Mouse (Mus musculus) spleen, embryonic (tissue): ENCODE results near the gene Ndufaf7.

Experiments
- CTCF ChIA-PET: fragments of 350-600 bp; sonication (Branson Sonifier 250); formaldehyde crosslinking; loops from one replicate; lab custom pipeline; 2022; lab: Charles Lee

Gene Ndufaf7

DNA sequence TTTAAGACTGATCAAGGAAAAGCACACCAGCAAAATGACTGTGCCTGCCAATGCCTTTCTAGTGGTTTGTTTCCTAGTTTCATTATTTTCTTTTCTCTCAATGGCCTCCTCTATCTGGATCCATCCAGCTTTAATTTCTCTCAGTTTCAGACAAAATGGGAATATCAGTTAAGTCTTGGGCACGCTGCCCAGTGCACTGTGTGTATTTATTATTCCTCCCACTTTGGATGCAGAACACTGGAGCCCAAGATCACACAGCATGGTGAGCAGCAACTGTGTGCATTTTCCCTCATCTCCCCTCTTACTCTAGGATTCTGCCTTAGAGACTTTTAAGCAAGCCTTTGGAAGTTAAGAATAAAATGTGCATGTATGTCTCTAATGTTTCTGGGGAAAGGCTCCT is 27.5 kb downstream of the Ndufaf7 start:
- CTCF ChIA-PET, result no interaction called here

DNA sequence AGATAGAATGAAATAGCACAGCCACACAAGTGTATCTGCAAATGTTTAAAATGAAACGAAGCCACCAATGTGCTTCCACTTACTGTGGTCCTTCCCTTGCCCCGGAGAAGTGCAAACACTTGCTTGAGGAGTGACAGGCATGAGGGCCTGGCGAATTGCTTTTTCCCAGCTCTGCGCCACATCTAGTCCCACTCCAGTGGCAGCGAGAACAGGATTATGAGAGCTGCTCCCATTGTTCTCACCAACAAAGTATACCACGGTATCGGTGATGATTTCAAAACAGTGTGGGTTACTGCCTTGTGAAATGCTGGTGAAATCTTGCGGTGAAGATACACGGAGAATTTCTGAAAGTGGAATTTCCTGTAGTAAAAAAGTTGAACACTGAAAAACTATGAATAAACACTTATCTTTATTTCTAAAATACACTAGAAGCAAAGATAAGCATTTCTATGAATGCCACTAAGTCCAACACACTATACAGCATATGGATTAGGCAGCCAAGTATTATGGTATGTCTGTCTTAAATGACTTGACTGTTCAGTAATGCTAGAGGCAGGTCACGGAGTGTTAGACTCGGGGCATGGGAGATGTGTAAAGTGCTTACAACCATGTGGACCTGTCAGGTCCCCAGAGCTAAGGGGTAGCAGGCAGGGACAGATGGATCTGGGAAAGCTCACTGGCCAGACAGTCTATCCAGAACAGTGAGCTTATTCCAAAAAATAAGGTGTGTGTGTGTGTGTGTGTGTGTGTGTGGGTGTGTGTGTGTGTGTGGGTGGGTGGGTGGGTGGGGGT is 29.4 kb downstream of the Ndufaf7 start:
- CTCF ChIA-PET, result no interaction called here

DNA sequence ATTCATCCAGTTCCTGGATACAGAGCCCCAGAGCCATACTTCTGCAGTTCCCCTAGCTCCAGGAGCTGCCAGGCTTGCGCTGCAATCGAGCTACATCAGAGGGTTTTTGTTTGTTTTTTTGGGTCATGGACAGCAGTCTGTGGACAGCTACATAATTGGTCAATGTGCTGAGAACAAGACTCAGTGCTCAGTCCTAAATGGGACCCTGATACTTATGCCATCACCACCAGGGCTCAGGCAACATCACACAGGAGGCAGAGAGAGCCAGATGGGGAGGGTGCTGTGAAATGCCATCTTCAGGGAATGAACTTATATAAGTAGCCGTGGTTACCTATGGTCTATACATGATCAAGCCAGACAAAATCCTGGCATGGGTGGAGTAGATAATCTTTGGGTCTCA is 31.6 kb downstream of the Ndufaf7 start:
- CTCF ChIA-PET, result no interaction called here

DNA sequence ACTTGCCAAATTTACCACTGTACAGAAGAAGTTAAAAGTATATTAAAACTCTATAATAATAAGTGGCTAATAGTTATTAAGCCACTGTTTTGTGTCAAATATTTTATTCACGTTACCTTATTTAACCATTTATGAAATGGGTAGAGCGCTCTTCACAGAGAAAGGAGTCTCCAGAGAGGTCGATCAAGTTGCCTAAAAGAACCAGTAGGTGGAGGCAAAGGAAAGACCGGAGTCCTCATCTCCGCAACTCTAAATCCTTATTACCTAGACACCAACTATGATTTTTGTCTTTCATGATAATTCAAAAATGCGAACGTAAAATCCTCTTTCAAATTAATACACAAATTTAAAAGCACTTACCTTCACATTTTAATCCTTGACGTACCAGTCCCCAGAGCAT is 46.2 kb downstream of the Ndufaf7 start:
- CTCF ChIA-PET, result no interaction called here

DNA sequence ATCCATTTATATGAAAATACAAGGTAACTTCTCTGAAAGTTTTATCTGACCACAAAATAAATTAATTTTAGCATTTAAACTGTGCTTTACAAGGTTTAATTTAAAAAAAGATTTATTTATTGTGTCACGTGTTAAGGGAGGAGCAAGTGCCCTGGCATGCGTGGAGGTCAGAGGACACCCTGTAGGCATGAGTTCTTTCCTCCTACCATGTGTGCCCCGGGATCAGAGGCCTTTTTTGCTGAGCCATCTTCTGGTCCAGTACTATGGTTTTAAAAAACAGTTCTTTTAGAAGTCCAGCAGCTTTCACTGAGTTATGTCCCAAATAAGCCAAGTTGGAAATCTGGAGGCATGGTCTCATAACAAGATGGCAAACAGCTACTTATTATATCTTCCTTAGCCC is 46.8 kb downstream of the Ndufaf7 start:
- CTCF ChIA-PET, result no interaction called here

DNA sequence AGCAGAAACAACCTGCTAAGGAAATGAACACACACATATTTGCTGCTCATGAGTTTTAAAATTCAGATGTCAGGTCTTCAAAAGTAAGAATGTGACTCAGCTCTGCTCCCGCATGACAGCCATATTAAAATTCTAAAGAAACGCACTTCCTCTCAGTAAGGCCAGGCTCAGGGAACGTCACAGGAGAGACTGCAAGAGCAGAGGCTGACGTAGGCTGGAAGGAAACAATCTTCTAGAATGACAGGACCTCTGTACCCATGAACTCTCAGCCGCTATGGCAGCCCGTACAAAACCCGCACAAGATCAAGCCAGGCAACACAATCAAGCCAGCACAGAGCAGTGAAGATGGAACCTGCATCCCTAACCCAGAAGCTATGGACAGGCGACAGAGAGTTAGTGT is 52.1 kb downstream of the Ndufaf7 start:
- CTCF ChIA-PET, result no interaction called here

DNA sequence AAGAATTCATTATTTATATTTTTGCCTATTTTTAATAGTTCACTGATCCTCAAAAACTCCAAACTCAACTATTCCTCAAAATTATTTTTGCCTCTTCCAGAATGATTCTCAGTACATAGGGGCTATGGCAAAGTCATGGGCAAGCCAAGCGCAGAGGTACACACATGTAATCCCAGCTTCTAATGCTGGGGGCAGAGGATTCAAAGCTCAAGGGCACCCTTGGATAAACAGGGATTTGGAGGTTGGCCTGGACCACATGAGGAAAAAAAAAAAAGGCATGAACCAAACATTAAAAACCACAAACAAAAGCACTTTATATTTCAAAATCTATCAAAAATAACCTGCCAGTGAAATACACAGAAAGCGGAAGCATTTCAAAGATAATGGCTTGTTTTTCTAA is 54.6 kb downstream of the Ndufaf7 start:
- CTCF ChIA-PET, result interaction anchor here (0.7 kb wide), 1 partner anchor 619 kb away, joined by 5 read pairs; no protein-coding TSS in a partner anchor

DNA sequence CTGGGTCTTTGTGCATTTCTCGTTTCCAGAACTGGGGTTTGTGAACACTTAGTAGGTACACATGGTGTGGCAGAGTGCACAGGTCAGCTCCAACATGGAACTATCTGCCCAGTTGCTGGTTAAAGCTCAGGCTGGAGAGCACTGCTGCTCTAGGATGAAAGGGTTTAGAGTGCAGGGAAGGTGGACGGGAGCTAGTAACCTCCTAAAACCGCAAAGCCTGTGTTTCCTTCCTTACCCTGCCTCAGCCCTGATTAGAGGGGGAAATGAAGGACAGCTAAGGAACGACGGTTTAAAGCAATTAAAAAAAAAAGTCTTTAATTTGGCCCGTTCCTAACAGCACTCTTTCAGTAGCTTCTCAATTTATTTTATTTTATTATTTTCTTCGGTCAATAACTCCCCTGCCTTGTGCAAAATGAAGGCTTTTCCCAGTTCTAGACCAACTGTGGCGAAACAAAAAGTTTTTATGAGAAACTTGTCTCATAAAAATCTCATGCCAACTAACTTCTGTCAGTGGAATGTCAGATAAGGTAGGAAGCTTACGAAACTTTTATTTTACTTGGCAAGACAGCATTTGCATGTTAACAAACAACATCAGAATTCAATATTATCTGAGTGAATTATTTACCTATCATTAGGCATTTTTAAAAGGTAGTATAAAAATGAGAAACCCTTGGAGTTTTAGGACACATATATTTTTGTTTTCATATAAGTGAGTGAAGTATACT is 55.5 kb downstream of the Ndufaf7 start:
- CTCF ChIA-PET, result no interaction called here

DNA sequence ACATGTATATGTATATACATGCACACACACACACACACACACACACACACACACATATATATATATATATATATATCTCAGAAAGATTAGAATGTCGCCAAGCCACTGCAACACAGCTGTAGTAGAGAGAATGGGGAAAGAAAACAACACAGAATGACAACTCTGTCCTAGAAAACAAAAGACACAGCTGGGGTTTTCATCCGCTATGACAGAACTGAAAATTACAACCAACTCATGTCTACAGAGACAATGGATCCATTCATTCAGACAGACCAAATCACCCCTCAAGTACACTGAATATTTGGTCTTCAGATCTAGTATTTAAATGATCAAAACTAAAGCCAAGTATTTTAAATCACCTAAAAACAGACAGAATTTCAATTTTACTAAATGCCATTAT is 56.7 kb downstream of the Ndufaf7 start:
- CTCF ChIA-PET, result no interaction called here

DNA sequence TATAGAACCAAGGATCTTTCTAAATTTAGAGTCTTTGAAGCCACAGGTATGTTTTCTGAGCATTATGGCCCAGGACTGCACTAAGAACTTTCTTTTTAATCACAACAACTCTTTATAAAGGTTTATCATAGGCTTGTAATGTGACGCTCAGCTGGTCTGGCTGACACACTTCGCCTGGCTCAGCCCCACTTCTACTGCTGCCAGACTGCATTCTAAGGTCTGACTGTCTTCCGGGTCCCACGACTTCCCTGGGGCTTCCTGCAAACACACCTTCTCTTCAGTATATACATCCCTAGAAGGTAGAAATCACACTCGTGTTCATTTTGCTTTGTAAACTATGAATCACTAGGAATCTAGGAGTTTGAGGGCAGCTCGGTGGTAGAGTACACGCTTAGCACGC is 57.4 kb downstream of the Ndufaf7 start:
- CTCF ChIA-PET, result interaction anchor here (0.7 kb wide), 1 partner anchor 16 kb away, joined by 3 read pairs; no protein-coding TSS in a partner anchor

DNA sequence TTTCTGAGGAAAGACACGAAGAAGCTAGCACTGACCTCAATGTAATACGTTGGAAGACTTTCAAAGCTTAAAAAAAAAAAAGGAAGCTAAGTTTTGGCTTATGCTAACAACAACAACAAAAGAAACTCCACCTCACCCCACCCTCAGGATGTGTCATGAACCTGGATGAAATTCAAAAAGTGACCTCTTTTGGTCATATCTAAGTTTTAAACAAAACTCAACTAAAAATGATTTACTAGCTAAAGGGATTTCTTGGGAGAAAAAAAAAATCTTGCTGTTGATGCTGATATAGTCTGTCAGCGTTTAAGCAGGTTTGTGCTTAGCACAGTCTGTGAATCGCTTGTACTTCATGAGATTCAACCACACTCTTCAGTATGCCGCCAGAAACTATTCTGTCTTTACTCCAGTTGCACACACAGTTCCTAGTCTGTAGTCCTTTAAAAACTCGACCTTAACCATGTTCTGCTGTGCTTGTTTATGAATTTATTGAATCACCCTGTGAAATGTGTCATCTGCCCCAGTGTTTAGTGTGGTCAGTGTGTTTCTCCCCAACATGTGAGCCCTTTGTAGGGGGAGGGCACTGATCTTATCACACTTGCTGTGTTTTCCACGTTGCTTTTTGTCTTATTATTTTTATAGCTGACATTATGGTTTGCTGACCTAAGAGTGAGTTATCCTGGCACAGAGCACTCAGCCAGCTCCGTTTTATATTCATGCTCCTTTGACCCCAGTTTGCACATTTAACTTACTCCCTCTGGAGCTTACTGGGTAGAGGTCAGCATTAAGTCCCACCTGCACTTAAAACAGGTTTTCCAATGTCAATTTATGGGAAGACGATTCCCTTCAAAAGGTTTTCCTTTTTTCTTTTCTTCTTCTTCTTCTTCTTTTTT is 58.2 kb downstream of the Ndufaf7 start:
- CTCF ChIA-PET, result interaction anchor here (0.7 kb wide), 3 partner anchors 15 to 1312 kb away, joined by 3 to 7 read pairs (median 3); no protein-coding TSS in a partner anchor
